Mouse (Mus musculus): Measurements from ENCODE around the gene Reln. TPM values are rescaled to one million over a fixed set of nuclear protein-coding genes. Genes with fewer than 3 reads are reported as not detected.

The Reln gene
- polyA plus RNA-seq, 1 experiment: 0.04 TPM

DNA sequence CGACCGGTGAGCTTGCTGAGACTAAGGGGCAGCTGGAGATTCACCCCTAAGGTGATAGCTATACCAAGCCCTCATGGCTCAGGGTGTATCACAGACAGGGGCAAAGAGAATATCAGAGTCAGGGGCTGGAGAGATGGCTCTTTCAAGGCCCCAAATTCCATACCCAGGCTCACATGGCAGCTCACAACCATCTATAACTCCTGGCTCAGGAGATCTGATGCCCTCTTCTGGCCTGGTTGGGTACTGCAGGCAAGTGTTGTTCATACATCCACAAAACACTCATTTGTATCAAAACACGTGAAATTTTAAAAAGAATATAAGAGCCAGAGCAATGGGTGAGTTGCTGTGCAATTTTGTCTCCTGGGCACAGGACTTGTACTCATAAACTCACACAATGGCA, 17.3 kb downstream of the Reln start:
- Histone ChIP-seq H3K79me2 (ENCODE audit: control insufficient read depth, insufficient read depth) (no peaks in the 10 kb centered on the region), H3K36me3 (ENCODE audit: control insufficient read depth, insufficient read depth) (no peaks in the 10 kb centered on the region), H3K4me2 (ENCODE audit: low read depth) (no peak overlapping the region), H3ac (ENCODE audit: control insufficient read depth, insufficient read length) (no peak overlapping the region), H3K4me3 (no peak overlapping the region), H3K27me3 (ENCODE audit: control insufficient read depth, insufficient read depth, insufficient read length) (no peaks in the 10 kb centered on the region)
- TF ChIP-seq MYOD1 (IDR thresholded peaks at IDR 0.05; ENCODE audit: control insufficient read depth in 1 of 3, insufficient read length in 2 of 3, low read depth in 2 of 3) (no peak), MYOG (IDR thresholded peaks at IDR 0.05; ENCODE audit: control insufficient read depth in 1 of 3, insufficient read depth in 1 of 3, insufficient read length in 2 of 3, low read depth in 2 of 3) (no peak), MAX (IDR thresholded peaks at IDR 0.05; ENCODE audit: low read depth) (no peak), POLR2A (IDR thresholded peaks at IDR 0.05; ENCODE audit: insufficient read length, low read depth) (no peak), POLR2AphosphoS2 (IDR thresholded peaks at IDR 0.05; ENCODE audit: insufficient read length, low read depth) (no peak), USF1 (IDR thresholded peaks at IDR 0.05; ENCODE audit: low read depth) (no peak), TCF12 (IDR thresholded peaks at IDR 0.05; ENCODE audit: insufficient read depth, poor library complexity, severe bottlenecking) (no peak), E2F4 (IDR thresholded peaks at IDR 0.05; ENCODE audit: insufficient read depth) (no peak), CEBPB (IDR thresholded peaks at IDR 0.05; ENCODE audit: insufficient read depth, poor library complexity, severe bottlenecking) (no peak), SRF (IDR thresholded peaks at IDR 0.05; ENCODE audit: control insufficient read depth, insufficient read length, low read depth) (no peak), TCF3 (IDR thresholded peaks at IDR 0.05; ENCODE audit: insufficient read length, low read depth) (no peak), REST (IDR thresholded peaks at IDR 0.05; ENCODE audit: insufficient read depth, insufficient read length) (no peak)

DNA sequence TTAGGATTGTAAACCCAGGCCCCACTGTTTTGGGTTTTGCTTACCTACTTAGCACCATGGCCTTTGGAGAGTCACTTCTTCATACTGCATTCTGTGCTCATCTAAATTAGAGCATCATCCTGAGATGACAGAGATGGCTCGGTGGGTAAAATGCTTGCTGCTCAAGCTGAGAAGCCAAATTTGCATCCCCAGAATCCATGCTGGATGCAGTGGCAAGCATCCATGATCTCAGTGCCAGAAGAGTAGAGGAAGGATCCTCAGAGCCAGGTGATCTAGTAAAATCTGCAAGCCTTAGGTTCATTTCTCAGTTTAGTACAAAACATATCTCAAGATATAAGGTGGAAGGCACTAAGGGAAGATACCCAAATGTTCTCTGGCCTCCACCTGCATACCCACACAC, 20.7 kb downstream of the Reln start:
- no peaks in the 10 kb centered on the region for H3K36me3 ChIP-seq (ENCODE audit: control insufficient read depth, insufficient read depth)
- no peaks in the 10 kb centered on the region for H3K27me3 ChIP-seq (ENCODE audit: control insufficient read depth, insufficient read depth, insufficient read length)
- H3K4me3 ChIP-seq: no peak overlapping the region
- H3K79me2 ChIP-seq (ENCODE audit: control insufficient read depth, insufficient read depth): no peaks in the 10 kb centered on the region
- H3ac ChIP-seq (ENCODE audit: control insufficient read depth, insufficient read length): no peak overlapping the region
- TF ChIP-seq POLR2A (IDR thresholded peaks at IDR 0.05; ENCODE audit: insufficient read length, low read depth): no peak
- TF ChIP-seq REST (IDR thresholded peaks at IDR 0.05; ENCODE audit: insufficient read depth, insufficient read length): no peak
- TF ChIP-seq CEBPB (IDR thresholded peaks at IDR 0.05; ENCODE audit: insufficient read depth, poor library complexity, severe bottlenecking): no peak
- no peak for TF ChIP-seq TCF12 (IDR thresholded peaks at IDR 0.05; ENCODE audit: insufficient read depth, poor library complexity, severe bottlenecking)
- TF ChIP-seq E2F4 (IDR thresholded peaks at IDR 0.05; ENCODE audit: insufficient read depth): no peak
- TF ChIP-seq USF1 (IDR thresholded peaks at IDR 0.05; ENCODE audit: low read depth): no peak
- no peak overlapping the region for H3K4me2 ChIP-seq (ENCODE audit: low read depth)

DNA sequence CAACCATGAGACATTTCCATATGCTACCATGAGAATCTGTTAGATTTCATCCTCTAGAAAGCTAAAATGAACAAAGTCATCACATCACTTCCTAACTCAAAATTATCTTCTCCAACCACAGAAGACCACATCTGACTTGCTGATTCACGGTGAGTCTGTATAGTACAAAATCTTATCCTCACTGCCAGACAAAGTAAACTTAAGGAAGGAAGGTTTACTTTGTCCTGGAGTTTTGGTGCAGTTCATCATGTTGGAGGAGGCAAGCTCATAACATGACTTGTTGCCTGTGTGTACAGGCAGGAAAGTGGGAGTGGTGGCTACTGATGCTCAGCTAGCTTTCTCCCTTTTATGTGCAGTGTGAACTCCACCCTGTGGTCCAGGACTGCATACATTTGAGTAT, 26.7 kb downstream of the Reln start:
- H3K79me2 ChIP-seq (ENCODE audit: control insufficient read depth, insufficient read depth): no peaks in the 10 kb centered on the region
- no peaks in the 10 kb centered on the region for H3K27me3 ChIP-seq (ENCODE audit: control insufficient read depth, insufficient read depth, insufficient read length)
- no peak for TF ChIP-seq MYOD1 (IDR thresholded peaks at IDR 0.05; ENCODE audit: control insufficient read depth in 1 of 3, insufficient read length in 2 of 3, low read depth in 2 of 3)
- no peak for TF ChIP-seq REST (IDR thresholded peaks at IDR 0.05; ENCODE audit: insufficient read depth, insufficient read length)
- no peak for TF ChIP-seq MYOG (IDR thresholded peaks at IDR 0.05; ENCODE audit: control insufficient read depth in 1 of 3, insufficient read depth in 1 of 3, insufficient read length in 2 of 3, low read depth in 2 of 3)
- no peak for TF ChIP-seq E2F4 (IDR thresholded peaks at IDR 0.05; ENCODE audit: insufficient read depth)
- TF ChIP-seq MAX (IDR thresholded peaks at IDR 0.05; ENCODE audit: low read depth): no peak
- no peak for TF ChIP-seq SRF (IDR thresholded peaks at IDR 0.05; ENCODE audit: control insufficient read depth, insufficient read length, low read depth)
- TF ChIP-seq TCF12 (IDR thresholded peaks at IDR 0.05; ENCODE audit: insufficient read depth, poor library complexity, severe bottlenecking): no peak
- no peak for TF ChIP-seq CEBPB (IDR thresholded peaks at IDR 0.05; ENCODE audit: insufficient read depth, poor library complexity, severe bottlenecking)
- no peak for TF ChIP-seq POLR2AphosphoS2 (IDR thresholded peaks at IDR 0.05; ENCODE audit: insufficient read length, low read depth)
- TF ChIP-seq TCF3 (IDR thresholded peaks at IDR 0.05; ENCODE audit: insufficient read length, low read depth): no peak
- no peak for TF ChIP-seq USF1 (IDR thresholded peaks at IDR 0.05; ENCODE audit: low read depth)
- TF ChIP-seq POLR2A (IDR thresholded peaks at IDR 0.05; ENCODE audit: insufficient read length, low read depth): no peak
- H3K4me3 ChIP-seq: no peak overlapping the region
- H3ac ChIP-seq (ENCODE audit: control insufficient read depth, insufficient read length): no peak overlapping the region
- no peaks in the 10 kb centered on the region for H3K36me3 ChIP-seq (ENCODE audit: control insufficient read depth, insufficient read depth)
- H3K4me2 ChIP-seq (ENCODE audit: low read depth): no peak overlapping the region

DNA sequence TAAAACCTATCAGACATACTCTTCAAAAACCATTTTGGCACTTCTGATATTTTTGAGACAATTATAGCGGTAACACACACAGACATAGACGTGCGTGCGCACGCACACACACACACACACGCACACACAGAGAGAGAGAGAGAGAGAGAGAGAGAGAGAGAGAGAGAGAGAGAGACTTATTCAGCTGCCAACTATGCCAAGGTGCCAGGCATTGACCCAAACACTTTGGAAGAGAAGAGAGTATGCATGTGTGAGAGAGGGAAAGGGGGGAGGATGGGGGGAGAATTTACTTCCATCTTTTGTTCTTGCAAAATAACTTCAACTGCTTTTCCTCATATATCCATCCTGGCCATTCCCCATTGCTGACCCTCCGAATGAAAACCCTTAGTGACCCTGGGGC, 28.0 kb downstream of the Reln start:
- Histone ChIP-seq H3K4me2 (ENCODE audit: low read depth) (no peak overlapping the region), H3ac (ENCODE audit: control insufficient read depth, insufficient read length) (no peak overlapping the region), H3K36me3 (ENCODE audit: control insufficient read depth, insufficient read depth) (no peaks in the 10 kb centered on the region), H3K4me3 (no peak overlapping the region), H3K27me3 (ENCODE audit: control insufficient read depth, insufficient read depth, insufficient read length) (no peaks in the 10 kb centered on the region), H3K79me2 (ENCODE audit: control insufficient read depth, insufficient read depth) (no peaks in the 10 kb centered on the region)
- TF ChIP-seq REST (IDR thresholded peaks at IDR 0.05; ENCODE audit: insufficient read depth, insufficient read length) (no peak), MAX (IDR thresholded peaks at IDR 0.05; ENCODE audit: low read depth) (no peak), CEBPB (IDR thresholded peaks at IDR 0.05; ENCODE audit: insufficient read depth, poor library complexity, severe bottlenecking) (no peak), USF1 (IDR thresholded peaks at IDR 0.05; ENCODE audit: low read depth) (no peak), POLR2AphosphoS2 (IDR thresholded peaks at IDR 0.05; ENCODE audit: insufficient read length, low read depth) (no peak), TCF12 (IDR thresholded peaks at IDR 0.05; ENCODE audit: insufficient read depth, poor library complexity, severe bottlenecking) (no peak)

DNA sequence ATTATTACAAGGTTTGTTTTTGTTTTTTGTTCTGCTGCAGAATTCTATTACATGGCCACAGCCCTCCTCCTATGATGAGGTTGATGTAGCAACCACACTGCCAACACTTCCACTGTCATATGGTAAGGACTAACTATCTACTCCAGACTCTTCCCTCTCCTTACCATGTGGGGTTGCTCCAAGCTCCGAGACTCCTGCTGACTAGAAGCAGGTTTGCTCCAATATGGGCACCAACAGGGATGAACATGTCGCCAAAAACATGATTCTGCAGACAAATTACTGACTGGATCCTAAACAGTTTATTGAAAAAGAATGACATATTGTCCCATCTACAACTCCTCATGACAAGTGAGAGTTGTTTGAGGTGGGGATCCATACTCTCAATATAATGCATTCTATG, 28.5 kb downstream of the Reln start:
- TF ChIP-seq POLR2A (IDR thresholded peaks at IDR 0.05; ENCODE audit: insufficient read length, low read depth): no peak
- TF ChIP-seq TCF12 (IDR thresholded peaks at IDR 0.05; ENCODE audit: insufficient read depth, poor library complexity, severe bottlenecking): no peak
- TF ChIP-seq REST (IDR thresholded peaks at IDR 0.05; ENCODE audit: insufficient read depth, insufficient read length): no peak
- H3K4me2 ChIP-seq (ENCODE audit: low read depth): no peak overlapping the region
- H3K79me2 ChIP-seq (ENCODE audit: control insufficient read depth, insufficient read depth): no peaks in the 10 kb centered on the region
- H3K36me3 ChIP-seq (ENCODE audit: control insufficient read depth, insufficient read depth): no peaks in the 10 kb centered on the region
- H3ac ChIP-seq (ENCODE audit: control insufficient read depth, insufficient read length): no peak overlapping the region
- no peak overlapping the region for H3K4me3 ChIP-seq
- H3K27me3 ChIP-seq (ENCODE audit: control insufficient read depth, insufficient read depth, insufficient read length): no peaks in the 10 kb centered on the region
